In genomic region chr17:56559386-56559785, GRCm38 (mm10) we compare ENCODE assay signal across 34 mouse cellular contexts. TPM values are rescaled to one million over a fixed set of nuclear protein-coding genes. Genes with fewer than 3 reads are reported as not detected.
A peak's percentile ranks its signal among the peaks of the same experiment; 100 is the strongest.
DNase-seq lines count a peak whose midpoint lies in the region; ATAC-seq and TF ChIP-seq lines count a peak whose summit lies in the region.
"Had no signal": no experiment of that assay in that cellular context is flagged by ENCODE, and none has a peak within 500 bp of the region (broad histone marks: within the 10 kb centered on the region; RNA-seq: fewer than 3 reads in every experiment).

No protein-coding gene starts in this region.

- 0 out of 2 replicates have a peak overlapping the region, but pooled peaks have one; percentile 7 for H3K27ac ChIP-seq in hindbrain, postnatal 0 days
- no peak overlapping the region for H3K27ac ChIP-seq in hindbrain, embryonic 10.5 days
- H3K27ac ChIP-seq in neural tube, embryonic 13.5 days (replicated peaks) = 0 out of 2 replicates have a peak overlapping the region, but pooled peaks have one; percentile 4
- H3K27ac ChIP-seq: embryonic facial prominence, embryonic 15.5 days; heart, embryonic 10.5 days; limb, embryonic 15.5 days had no signal

- H3K4me2 ChIP-seq in hindbrain, postnatal 0 days (ENCODE audit: low read depth, low read length) = no peak overlapping the region
- H3K4me2 ChIP-seq in neural tube, embryonic 13.5 days = no peak overlapping the region
- H3K4me2 ChIP-seq in myocyte (ENCODE audit: low read depth) = no peak overlapping the region
- H3K4me2 ChIP-seq: embryonic facial prominence, embryonic 15.5 days; kidney, embryonic 15.5 days; limb, embryonic 15.5 days; midbrain, embryonic 11.5 days had no signal

- H3K9me3 ChIP-seq in hindbrain, postnatal 0 days (ENCODE audit: low read length) = no peaks in the 10 kb centered on the region
- no peaks in the 10 kb centered on the region for H3K9me3 ChIP-seq in hindbrain, embryonic 10.5 days
- H3K9me3 ChIP-seq in neural tube, embryonic 13.5 days = no peaks in the 10 kb centered on the region
- H3K9me3 ChIP-seq: embryonic facial prominence, embryonic 15.5 days; heart, embryonic 10.5 days; kidney, embryonic 15.5 days; limb, embryonic 15.5 days had no signal

- H3K79me2 ChIP-seq in myocyte (ENCODE audit: control insufficient read depth, insufficient read depth) = no peaks in the 10 kb centered on the region

- H3K9ac ChIP-seq in hindbrain, postnatal 0 days (replicated peaks; ENCODE audit: low read length) = no peak overlapping the region
- H3K9ac ChIP-seq in neural tube, embryonic 13.5 days = no peak overlapping the region
- H3K9ac ChIP-seq: embryonic facial prominence, embryonic 15.5 days; kidney, embryonic 15.5 days; limb, embryonic 15.5 days had no signal

- H3K27me3 ChIP-seq in hindbrain, postnatal 0 days (ENCODE audit: insufficient read depth, low read length) = no peaks in the 10 kb centered on the region
- no peaks in the 10 kb centered on the region for H3K27me3 ChIP-seq in hindbrain, embryonic 10.5 days (ENCODE audit: insufficient read depth, poor library complexity, severe bottlenecking)
- no peaks in the 10 kb centered on the region for H3K27me3 ChIP-seq in neural tube, embryonic 13.5 days
- H3K27me3 ChIP-seq in myocyte (ENCODE audit: control insufficient read depth, insufficient read depth, insufficient read length) = no peaks in the 10 kb centered on the region
- H3K27me3 ChIP-seq: embryonic facial prominence, embryonic 15.5 days; kidney, embryonic 15.5 days; limb, embryonic 15.5 days had no signal

- peaks cover 34% of the 10 kb centered on the region for H3K36me3 ChIP-seq in hindbrain, postnatal 0 days (ENCODE audit: insufficient read depth, low read length)
- H3K36me3 ChIP-seq in hindbrain, embryonic 10.5 days = peaks cover 42% of the 10 kb centered on the region
- H3K36me3 ChIP-seq in neural tube, embryonic 13.5 days = peaks cover 38% of the 10 kb centered on the region
- peaks cover 9% of the 10 kb centered on the region for H3K36me3 ChIP-seq in myocyte (ENCODE audit: control insufficient read depth, insufficient read depth)

- no peak overlapping the region for H3K4me3 ChIP-seq in hindbrain, postnatal 0 days (ENCODE audit: low read length)
- no peak overlapping the region for H3K4me3 ChIP-seq in hindbrain, embryonic 10.5 days
- H3K4me3 ChIP-seq in neural tube, embryonic 13.5 days = no peak overlapping the region
- H3K4me3 ChIP-seq in myocyte = no peak overlapping the region
- H3K4me3 ChIP-seq: embryonic facial prominence, embryonic 15.5 days; heart, embryonic 10.5 days; kidney, embryonic 15.5 days; limb, embryonic 15.5 days had no signal

- no peaks in the 10 kb centered on the region for H3K4me1 ChIP-seq in hindbrain, postnatal 0 days (ENCODE audit: insufficient read depth, low read length)
- H3K4me1 ChIP-seq in hindbrain, embryonic 10.5 days (replicated peaks) = 0 out of 2 replicates have a peak, but pooled peaks cover 1% of the 10 kb centered on the region
- H3K4me1 ChIP-seq in neural tube, embryonic 13.5 days (replicated peaks) = no peaks in the 10 kb centered on the region
- H3K4me1 ChIP-seq: embryonic facial prominence, embryonic 15.5 days; heart, embryonic 10.5 days; kidney, embryonic 15.5 days; limb, embryonic 15.5 days had no signal

- H3ac ChIP-seq in myocyte (ENCODE audit: control insufficient read depth, insufficient read length) = no peak overlapping the region

- no peak for TF ChIP-seq POLR2A in myocyte (IDR thresholded peaks at IDR 0.05; ENCODE audit: insufficient read length, low read depth)

- no peak for ATAC-seq in hindbrain, postnatal 0 days
- ATAC-seq in neural tube, embryonic 13.5 days (ENCODE audit: low read depth) = no peak
- ATAC-seq: intestine, postnatal 0 days had no signal

- no peak for TF ChIP-seq CTCF in hindbrain, postnatal 0 days (IDR thresholded peaks at IDR 0.05; ENCODE audit: low read depth)

- intact Hi-C loops in left cerebral cortex, postnatal 14 days (cut with DNase I) = loop anchor here (2.0 kb wide), 1 partner anchor 203 kb away; no protein-coding TSS in a partner anchor

- no peak for DNase-seq in hindbrain, postnatal 0 days (ENCODE audit: low spot score)
- no peak for DNase-seq in hindbrain, embryonic 10.5 days (ENCODE audit: low spot score)
- no peak for DNase-seq in neural tube, embryonic 10.5 days (ENCODE audit: extremely low spot score, low spot score)
- DNase-seq in adipocyte (ENCODE audit: low spot score) = peak; percentile 64
- DNase-seq in left cerebral cortex, postnatal 14 days (ENCODE audit: low spot score in 2 of 2) = no peak
- no peak for DNase-seq in thymus, postnatal 14 days
- DNase-seq: cerebellum, adult 9-11 months; gastrocnemius, postnatal 14 days; heart, postnatal 4 days; kidney, postnatal 36 days; layer of hippocampus, adult 9-11 months; left cerebral cortex, postnatal 4 days; lung, adult 2 months; lung, postnatal 4 days; retina, postnatal 1 day; right cerebral cortex, postnatal 25 days; spleen, adult 18-20 months had no signal

- 76% methylated on average over 3 of the region's 3 CpGs for WGBS in hindbrain, postnatal 0 days
- WGBS in hindbrain, embryonic 10.5 days = 79% methylated on average over 3 of the region's 3 CpGs
- WGBS in neural tube, embryonic 13.5 days = 77% methylated on average over 3 of the region's 3 CpGs

TF ChIP-seq in myocyte, 11 proteins besides CTCF, POLR2A, EP300 and RAD21:
- no peak for TF ChIP-seq MYOG (IDR thresholded peaks at IDR 0.05; ENCODE audit: control insufficient read depth in 1 of 3, insufficient read depth in 1 of 3, insufficient read length in 2 of 3, low read depth in 2 of 3)
- peak; percentile 57; the same call in 1 of the 2 replicates for TF ChIP-seq CEBPB (IDR thresholded peaks at IDR 0.05; ENCODE audit: insufficient read depth, poor library complexity, severe bottlenecking)

RNA-seq across cellular contexts. Expression of gene Gm20219, which starts 5.2 kb away (rescaled TPM):
- 0.10 and 0.54 TPM in 2 replicates for total RNA-seq in hindbrain, postnatal 0 days (2014; rRNA removed)
- 0.37 and 0.55 TPM in 2 replicates for polyA plus RNA-seq in hindbrain, postnatal 0 days (2015; fragmentation: Nextera tagmentation; extraction: Ambion mirVana)
- 0.30 and 0.92 TPM in 2 replicates for polyA plus RNA-seq in hindbrain, embryonic 10.5 days (2016; fragmentation: Nextera tagmentation; extraction: Ambion mirVana)
- 1.0 and 1.7 TPM in 2 replicates for polyA plus RNA-seq in neural tube, embryonic 13.5 days (2015; fragmentation: Nextera tagmentation; extraction: Ambion mirVana)
- polyA plus RNA-seq in myocyte (2012; fragmentation: generic; extraction: Trizol) = 0.28 TPM
- total RNA-seq in left cerebral cortex, postnatal 14 days (2021) = 1 to 10 TPM; 1.1 to 1.8 TPM
- total RNA-seq: common myeloid progenitor, adult 5-6 weeks had no signal
- polyA plus RNA-seq: intestine, postnatal 0 days had no signal

RNA-seq across cellular contexts. Expression of gene Safb2, which starts 25.0 kb away (rescaled TPM):
- 34.1 and 45.2 TPM in 2 replicates for total RNA-seq in hindbrain, postnatal 0 days (2014; rRNA removed)
- polyA plus RNA-seq in hindbrain, postnatal 0 days (2015; fragmentation: Nextera tagmentation; extraction: Ambion mirVana) = 48.4 and 52.5 TPM in 2 replicates
- polyA plus RNA-seq in hindbrain, embryonic 10.5 days (2016; fragmentation: Nextera tagmentation; extraction: Ambion mirVana) = 83.6 and 98.7 TPM in 2 replicates
- 67.6 and 77.2 TPM in 2 replicates for polyA plus RNA-seq in neural tube, embryonic 13.5 days (2015; fragmentation: Nextera tagmentation; extraction: Ambion mirVana)
- polyA plus RNA-seq in myocyte (2012; fragmentation: generic; extraction: Trizol) = 35.3 TPM
- 100 to 1,000 TPM; 100 to 111 TPM for total RNA-seq in left cerebral cortex, postnatal 14 days (2021)

RNA-seq across cellular contexts. Expression of gene Safb, which starts 25.2 kb away (rescaled TPM):
- 40.8 and 47.0 TPM in 2 replicates for total RNA-seq in hindbrain, postnatal 0 days (2014; rRNA removed)
- 71.7 and 85.0 TPM in 2 replicates for polyA plus RNA-seq in hindbrain, postnatal 0 days (2015; fragmentation: Nextera tagmentation; extraction: Ambion mirVana)
- 119 and 146 TPM in 2 replicates for polyA plus RNA-seq in hindbrain, embryonic 10.5 days (2016; fragmentation: Nextera tagmentation; extraction: Ambion mirVana)
- polyA plus RNA-seq in neural tube, embryonic 13.5 days (2015; fragmentation: Nextera tagmentation; extraction: Ambion mirVana) = 104 and 136 TPM in 2 replicates
- 58.9 TPM for polyA plus RNA-seq in myocyte (2012; fragmentation: generic; extraction: Trizol)
- total RNA-seq in left cerebral cortex, postnatal 14 days (2021) = 100 to 1,000 TPM; 136 to 137 TPM

RNA-seq across cellular contexts. Expression of gene Znrf4, which starts 47.2 kb away (rescaled TPM):
- total RNA-seq in hindbrain, postnatal 0 days (2014; rRNA removed) = not detected in 2 replicates
- not detected in 2 replicates for polyA plus RNA-seq in hindbrain, postnatal 0 days (2015; fragmentation: Nextera tagmentation; extraction: Ambion mirVana)
- polyA plus RNA-seq in hindbrain, embryonic 10.5 days (2016; fragmentation: Nextera tagmentation; extraction: Ambion mirVana) = not detected in 2 replicates
- polyA plus RNA-seq in neural tube, embryonic 13.5 days (2015; fragmentation: Nextera tagmentation; extraction: Ambion mirVana) = not detected in 2 replicates
- not detected for polyA plus RNA-seq in myocyte (2012; fragmentation: generic; extraction: Trizol)
- not detected for total RNA-seq in left cerebral cortex, postnatal 14 days (2021)
- total RNA-seq: adrenal gland, postnatal 36 days; common myeloid progenitor, adult 5-6 weeks; ES-E14; gastrocnemius, postnatal 14 days; heart, postnatal 4 days; left cerebral cortex, adult 18-20 months; left cerebral cortex, postnatal 4 days had no signal
- polyA plus RNA-seq: CD4-positive, CD25-positive, alpha-beta regulatory T cell, adult 4 months; embryonic facial prominence, embryonic 15.5 days; forebrain, embryonic 16.5 days; heart, embryonic 10.5 days; heart, embryonic 16.5 days; intestine, postnatal 0 days; kidney, embryonic 15.5 days; limb, embryonic 15.5 days; midbrain, embryonic 11.5 days; neural tube, embryonic 11.5 days; thymus, postnatal 0 days had no signal

RNA-seq across cellular contexts. Expression of gene 2410015M20Rik, which starts 50.2 kb away (rescaled TPM):
- 65.8 and 79.7 TPM in 2 replicates for total RNA-seq in hindbrain, postnatal 0 days (2014; rRNA removed)
- 222 and 247 TPM in 2 replicates for polyA plus RNA-seq in hindbrain, postnatal 0 days (2015; fragmentation: Nextera tagmentation; extraction: Ambion mirVana)
- polyA plus RNA-seq in hindbrain, embryonic 10.5 days (2016; fragmentation: Nextera tagmentation; extraction: Ambion mirVana) = 197 and 220 TPM in 2 replicates
- polyA plus RNA-seq in neural tube, embryonic 13.5 days (2015; fragmentation: Nextera tagmentation; extraction: Ambion mirVana) = 179 and 214 TPM in 2 replicates
- polyA plus RNA-seq in myocyte (2012; fragmentation: generic; extraction: Trizol) = 587 TPM
- 100 to 1,000 TPM; 168 to 176 TPM for total RNA-seq in left cerebral cortex, postnatal 14 days (2021)
